Mouse (Mus musculus) ES-Bruce4 (cell line): ENCODE measurements around the gene Fgfr1op.

ENCODE experiments used
- CTCF ChIP-seq: IDR thresholded peaks from one replicate; pipeline ENCODE4 v1.8.1; 2011; ENCODE audit warnings: low read depth, low read length
- POLR2A ChIP-seq: IDR thresholded peaks from one replicate; pipeline ENCODE4 v1.8.1; 2011; ENCODE audit warnings: low read length; ENCODE audit not compliant: insufficient read depth

DNA sequence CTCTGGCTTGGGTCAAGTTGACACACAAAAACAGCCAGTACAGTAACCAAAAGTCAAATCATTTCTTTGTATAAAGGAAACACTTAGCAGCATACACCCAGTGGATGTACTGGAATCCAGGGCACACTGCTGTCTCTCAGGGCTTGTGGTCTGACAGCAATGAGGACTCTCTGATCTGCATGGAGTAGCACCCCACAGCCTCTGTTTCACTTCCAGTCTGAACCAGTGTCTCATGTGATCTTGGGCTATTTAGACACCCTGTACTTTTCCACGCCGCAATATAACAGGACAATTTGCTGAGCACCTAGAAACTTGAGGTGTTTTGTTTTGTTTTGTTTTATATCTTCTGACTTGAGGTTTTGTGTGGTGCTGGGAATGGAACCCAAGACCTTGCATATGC lies 59.9 kb downstream of the Fgfr1op start:
- TF ChIP-seq POLR2A = no peak
- no peak for TF ChIP-seq CTCF
